Mouse (Mus musculus): ENCODE results near the gene Satb2.

DNA sequence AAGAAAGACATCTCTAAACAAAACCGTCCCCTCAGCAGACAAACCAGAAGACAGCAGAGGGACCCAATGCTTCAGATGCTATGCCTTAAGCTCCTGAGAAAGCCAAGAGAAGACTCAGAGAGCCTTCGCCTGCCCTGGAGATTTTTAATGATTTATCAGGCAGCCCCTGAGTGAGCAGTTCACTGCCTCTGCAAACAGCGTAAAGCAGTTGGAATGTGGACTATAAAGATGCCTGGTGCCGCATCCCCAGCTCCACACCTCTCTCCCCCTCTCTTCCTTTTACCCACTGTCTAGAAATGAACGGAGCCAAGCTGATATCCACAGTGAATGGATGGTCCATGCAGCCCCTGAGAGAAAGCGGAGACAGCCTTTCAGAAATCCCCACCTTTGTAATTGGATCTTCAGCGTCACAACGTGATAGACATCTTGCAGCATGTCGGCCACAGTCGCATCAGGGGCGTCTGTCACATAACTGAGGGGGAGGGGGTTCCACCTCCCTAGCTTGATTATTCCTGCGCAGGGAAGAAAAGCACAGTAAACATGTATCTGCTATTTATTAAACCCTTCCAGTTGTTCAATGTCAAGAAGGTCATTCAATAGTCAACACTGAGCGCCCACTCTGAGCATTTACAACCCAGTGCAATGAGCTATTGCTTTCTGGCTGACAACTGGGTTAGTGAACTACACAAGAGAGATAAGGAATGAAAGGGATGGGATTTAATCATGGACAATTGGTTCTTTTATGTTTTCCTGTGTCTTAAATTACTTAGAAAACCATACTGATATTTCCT lies 79.6 kb downstream of the Satb2 start:
- TF ChIP-seq CTCF (IDR thresholded peaks at IDR 0.05; ENCODE audit: low read depth, low read length) = no peak
- TF ChIP-seq POLR2A (IDR thresholded peaks at IDR 0.05; ENCODE audit: borderline replicate concordance, low read depth, low read length) = no peak

Data from bone marrow macrophage, adult 2 months (primary cell).